Mouse (Mus musculus) right cerebral cortex, adult 2 months (tissue): ENCODE data around the gene Ifi27.
A peak's percentile ranks its signal among the peaks of the same experiment; 100 is the strongest.
"Not testable (repeated sequence)": the region's sequence is repeated elsewhere in the genome, so short reads cannot be mapped to it uniquely, and the experiment has no call there.

Experiments
- DNase-seq, 2 experiments: peaks; one replicate each; pipeline ENCODE4 v3.0.0; 2021 to 2022; ENCODE audit warnings: low spot score in 2 of 2

The Ifi27 gene

GRCm38 (mm10) chr12:103433986-103434731 lies at the start of gene Ifi27:
Gene Ifi27, plus strand, starts transcription at chr12:103434211.
- peak; percentile 45 to 59 for DNase-seq

GRCm38 (mm10) chr12:103388505-103389347 lies 45.3 kb upstream of the Ifi27 start, which contains the start of gene Otub2:
Gene Otub2, plus strand, starts transcription at chr12:103388682.
- peak; percentile 98 for DNase-seq

GRCm38 (mm10) chr12:103389348-103389727 lies 44.7 kb upstream of the Ifi27 start:
- DNase-seq = no peak

GRCm38 (mm10) chr12:103389982-103390381 lies 44.0 kb upstream of the Ifi27 start:
- DNase-seq = no peak

- peak; percentile 72 to 75 for DNase-seq
These were observed 42.9 kb upstream of the Ifi27 start for GRCm38 (mm10) chr12:103391098-103391497.

GRCm38 (mm10) chr12:103393528-103393927 lies 40.5 kb upstream of the Ifi27 start:
- no peak for DNase-seq

- no peak for DNase-seq
These were observed 38.3 kb upstream of the Ifi27 start for GRCm38 (mm10) chr12:103395486-103396275.

GRCm38 (mm10) chr12:103396751-103397150 lies 37.3 kb upstream of the Ifi27 start:
- no peak for DNase-seq

- DNase-seq = no peak
These were observed 29.9 kb upstream of the Ifi27 start for GRCm38 (mm10) chr12:103404131-103404530.

GRCm38 (mm10) chr12:103407720-103408119 lies 26.3 kb upstream of the Ifi27 start, which contains the start of gene 9330161L09Rik:
Gene 9330161L09Rik, minus strand, starts transcription at chr12:103407820.
- DNase-seq = no peak

GRCm38 (mm10) chr12:103408144-103408543 lies 25.9 kb upstream of the Ifi27 start:
- DNase-seq = peak; percentile 67 to 68

- DNase-seq = no peak
These were observed 8.8 kb upstream of the Ifi27 start for GRCm38 (mm10) chr12:103425016-103425728.

- DNase-seq = peak; percentile 97 to 99
These were observed 8.1 kb upstream of the Ifi27 start, which contains the start of gene Ddx24 for GRCm38 (mm10) chr12:103425729-103426470. Gene Ddx24, minus strand, starts transcription at chr12:103425830.

- no peak for DNase-seq
These were observed 7.3 kb upstream of the Ifi27 start for GRCm38 (mm10) chr12:103426710-103427109.

- no peak for DNase-seq
These were observed 581 bp upstream of the Ifi27 start for GRCm38 (mm10) chr12:103433430-103433829.

- DNase-seq = no peak
These were observed 850 bp downstream of the Ifi27 start for GRCm38 (mm10) chr12:103434861-103435260.

GRCm38 (mm10) chr12:103437601-103438000 lies 3.6 kb downstream of the Ifi27 start:
- no peak for DNase-seq

GRCm38 (mm10) chr12:103443524-103443923 lies 9.5 kb downstream of the Ifi27 start, which contains the start of gene Ifi27l2a:
Gene Ifi27l2a, minus strand, starts transcription at chr12:103443680.
- no peak for DNase-seq

- DNase-seq = not testable (repeated sequence)
These were observed 10.2 kb downstream of the Ifi27 start for GRCm38 (mm10) chr12:103444261-103444660.

- DNase-seq = no peak
These were observed 11.0 kb downstream of the Ifi27 start for GRCm38 (mm10) chr12:103445060-103445459.
